Mouse (Mus musculus): ENCODE measurements around the gene Prss48. TPM values are rescaled to one million over a fixed set of nuclear protein-coding genes. Genes with fewer than 3 reads are reported as not detected.

Gene Prss48
- polyA plus RNA-seq, 1 experiment from 2014 or later = 0.19 TPM

DNA sequence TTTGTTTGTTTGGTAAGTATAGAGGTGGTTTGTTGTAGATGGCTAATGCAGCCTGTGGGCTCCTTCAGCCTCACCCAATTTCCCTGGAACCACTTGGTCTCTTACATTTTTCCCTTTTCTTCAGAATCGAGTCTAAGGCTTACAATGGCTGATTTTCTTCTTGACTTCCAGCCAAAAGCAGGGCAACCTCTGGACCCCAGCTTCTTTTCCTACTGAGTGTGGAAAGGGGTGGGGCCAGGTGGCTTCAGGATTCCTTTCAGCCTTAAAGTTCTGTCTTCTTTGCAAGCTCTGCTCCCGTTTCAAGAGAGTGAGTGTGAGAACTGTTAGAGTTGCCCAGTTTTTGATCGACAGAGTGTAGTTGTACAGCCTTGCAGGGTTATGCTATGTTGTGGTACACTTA lies 9.5 kb upstream of the Prss48 start:
- DNase-seq (ENCODE audit: low spot score) (no peak), ATAC-seq (ENCODE audit: low FRiP score) (no peak)
- no peak overlapping the region for H3K4me2 ChIP-seq (replicated peaks; ENCODE audit: low read depth, low read length)
- WGBS = 72% methylated on average over 3 of the region's 3 CpGs
- H3K9ac ChIP-seq (ENCODE audit: low read depth, low read length) = no peak overlapping the region
- H3K27me3 ChIP-seq (ENCODE audit: control insufficient read depth, insufficient read depth, low read length) = no peaks in the 10 kb centered on the region
- no peak overlapping the region for H3K27ac ChIP-seq (ENCODE audit: low read depth, low read length)
- H3K36me3 ChIP-seq (ENCODE audit: control insufficient read depth, insufficient read depth, low read length) = no peaks in the 10 kb centered on the region
- H3K4me1 ChIP-seq (replicated peaks; ENCODE audit: control insufficient read depth, insufficient read depth, low read length) = no peaks in the 10 kb centered on the region
- no peaks in the 10 kb centered on the region for H3K9me3 ChIP-seq (ENCODE audit: control insufficient read depth, low read length)
- H3K4me3 ChIP-seq (ENCODE audit: low read depth, low read length) = no peak overlapping the region

DNA sequence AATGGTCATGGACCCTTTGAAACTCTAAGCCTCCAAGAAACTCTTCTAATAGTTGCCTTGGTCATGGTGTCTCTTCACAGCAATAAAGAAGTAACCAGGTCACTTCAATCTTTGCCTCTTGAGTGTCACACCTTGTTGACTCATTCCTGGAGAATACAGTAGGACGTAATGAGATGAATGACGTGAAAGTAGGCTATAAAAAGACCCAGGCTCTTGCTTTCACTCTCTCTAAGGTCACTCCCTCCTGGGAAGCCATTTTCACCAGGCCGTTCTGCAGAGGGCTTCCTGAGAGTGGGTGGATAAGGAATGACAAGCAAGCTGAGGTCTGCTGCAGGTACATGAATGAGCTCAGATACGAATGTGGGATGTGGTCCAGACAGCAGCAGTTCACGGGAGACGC lies 9.1 kb upstream of the Prss48 start:
- no peaks in the 10 kb centered on the region for H3K36me3 ChIP-seq (ENCODE audit: control insufficient read depth, insufficient read depth, low read length)
- no peaks in the 10 kb centered on the region for H3K9me3 ChIP-seq (ENCODE audit: control insufficient read depth, low read length)
- H3K4me3 ChIP-seq (ENCODE audit: low read depth, low read length) = no peak overlapping the region
- ATAC-seq (ENCODE audit: low FRiP score) (no peak), DNase-seq (ENCODE audit: low spot score) (no peak)
- H3K27ac ChIP-seq (ENCODE audit: low read depth, low read length) = no peak overlapping the region
- 89% methylated on average over 6 of the region's 6 CpGs for WGBS
- H3K4me2 ChIP-seq (replicated peaks; ENCODE audit: low read depth, low read length) = no peak overlapping the region
- H3K27me3 ChIP-seq (ENCODE audit: control insufficient read depth, insufficient read depth, low read length) = no peaks in the 10 kb centered on the region
- no peak overlapping the region for H3K9ac ChIP-seq (ENCODE audit: low read depth, low read length)
- no peaks in the 10 kb centered on the region for H3K4me1 ChIP-seq (replicated peaks; ENCODE audit: control insufficient read depth, insufficient read depth, low read length)

DNA sequence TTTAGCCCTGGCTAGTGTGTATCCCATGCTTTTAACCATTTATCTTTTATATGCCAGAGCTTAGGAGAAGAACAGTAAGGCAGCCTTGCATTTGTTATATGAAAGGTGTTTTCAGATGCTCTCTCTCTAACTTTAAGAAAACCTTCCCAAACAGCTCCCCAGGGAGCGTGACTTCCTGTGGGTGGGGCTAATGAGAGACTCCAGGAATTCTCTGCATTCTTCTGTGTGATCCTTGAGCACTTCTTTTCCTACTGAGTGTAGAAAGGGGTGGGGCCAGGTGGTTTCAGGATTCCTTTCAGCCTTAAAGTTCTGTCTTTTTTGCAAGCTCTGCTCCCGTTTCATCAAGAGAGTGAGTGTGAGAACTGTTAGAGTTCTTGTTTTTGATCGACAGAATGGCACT lies 8.3 kb upstream of the Prss48 start:
- no peak for ATAC-seq (ENCODE audit: low FRiP score)
- Histone ChIP-seq H3K9me3 (ENCODE audit: control insufficient read depth, low read length) (no peaks in the 10 kb centered on the region), H3K27ac (ENCODE audit: low read depth, low read length) (no peak overlapping the region), H3K9ac (ENCODE audit: low read depth, low read length) (no peak overlapping the region), H3K4me3 (ENCODE audit: low read depth, low read length) (no peak overlapping the region), H3K36me3 (ENCODE audit: control insufficient read depth, insufficient read depth, low read length) (no peaks in the 10 kb centered on the region), H3K27me3 (ENCODE audit: control insufficient read depth, insufficient read depth, low read length) (no peaks in the 10 kb centered on the region), H3K4me2 (replicated peaks; ENCODE audit: low read depth, low read length) (no peak overlapping the region), H3K4me1 (replicated peaks; ENCODE audit: control insufficient read depth, insufficient read depth, low read length) (no peaks in the 10 kb centered on the region)
- 72% methylated on average over 3 of the region's 3 CpGs for WGBS
- no peak for DNase-seq (ENCODE audit: low spot score)

DNA sequence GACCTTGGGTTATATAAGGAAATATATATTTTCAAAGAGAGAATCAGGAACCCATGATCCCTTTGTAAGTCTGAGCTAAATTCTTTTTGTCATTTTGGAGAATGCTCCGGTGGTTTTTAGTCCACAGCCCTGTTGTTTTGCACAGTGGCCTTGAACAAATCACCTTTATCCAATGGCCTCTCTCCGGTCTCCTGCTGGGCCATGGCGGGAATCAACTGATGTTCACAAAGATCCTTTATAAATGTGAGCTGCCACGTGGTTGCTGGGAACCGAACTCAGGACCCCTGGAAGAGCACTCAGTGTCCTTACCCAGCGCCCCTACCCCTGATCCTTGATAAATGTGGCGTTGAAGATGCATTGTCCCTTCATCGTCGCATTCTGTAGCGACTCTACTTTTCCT lies 2.5 kb upstream of the Prss48 start:
- Histone ChIP-seq H3K4me1 (replicated peaks; ENCODE audit: control insufficient read depth, insufficient read depth, low read length) (no peaks in the 10 kb centered on the region), H3K4me3 (ENCODE audit: low read depth, low read length) (no peak overlapping the region), H3K9ac (ENCODE audit: low read depth, low read length) (no peak overlapping the region), H3K36me3 (ENCODE audit: control insufficient read depth, insufficient read depth, low read length) (no peaks in the 10 kb centered on the region), H3K4me2 (replicated peaks; ENCODE audit: low read depth, low read length) (no peak overlapping the region), H3K27ac (ENCODE audit: low read depth, low read length) (no peak overlapping the region), H3K9me3 (ENCODE audit: control insufficient read depth, low read length) (no peaks in the 10 kb centered on the region), H3K27me3 (ENCODE audit: control insufficient read depth, insufficient read depth, low read length) (no peaks in the 10 kb centered on the region)
- WGBS = 93% methylated on average over 10 of the region's 10 CpGs
- ATAC-seq (ENCODE audit: low FRiP score) (no peak), DNase-seq (ENCODE audit: low spot score) (no peak)

DNA sequence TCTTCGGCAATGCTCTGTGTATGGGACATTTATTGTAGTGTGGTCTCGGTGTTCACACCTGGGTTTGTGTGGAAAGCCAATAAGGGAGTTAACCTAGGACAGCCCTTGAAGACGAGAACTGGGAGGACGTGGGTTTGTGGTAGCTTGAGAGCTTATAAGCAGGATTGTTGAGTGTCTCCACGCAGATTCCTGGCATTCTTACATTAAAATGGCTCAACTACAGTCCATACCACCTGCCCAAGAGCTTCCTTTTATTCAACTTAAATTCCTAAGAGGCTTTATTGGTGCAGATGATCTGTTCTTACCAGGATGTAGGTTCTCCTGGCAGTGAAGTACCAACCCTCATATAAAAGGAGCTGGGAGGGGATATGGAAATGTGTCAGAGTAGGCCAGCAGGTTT lies 649 bp upstream of the Prss48 start:
- no peak overlapping the region for H3K4me2 ChIP-seq (replicated peaks; ENCODE audit: low read depth, low read length)
- H3K27me3 ChIP-seq (ENCODE audit: control insufficient read depth, insufficient read depth, low read length) = no peaks in the 10 kb centered on the region
- no peak for ATAC-seq (ENCODE audit: low FRiP score)
- H3K36me3 ChIP-seq (ENCODE audit: control insufficient read depth, insufficient read depth, low read length) = no peaks in the 10 kb centered on the region
- no peak for DNase-seq (ENCODE audit: low spot score)
- no peak overlapping the region for H3K27ac ChIP-seq (ENCODE audit: low read depth, low read length)
- H3K9me3 ChIP-seq (ENCODE audit: control insufficient read depth, low read length) = no peaks in the 10 kb centered on the region
- no peaks in the 10 kb centered on the region for H3K4me1 ChIP-seq (replicated peaks; ENCODE audit: control insufficient read depth, insufficient read depth, low read length)
- 84% methylated on average over 5 of the region's 5 CpGs for WGBS
- no peak overlapping the region for H3K9ac ChIP-seq (ENCODE audit: low read depth, low read length)
- no peak overlapping the region for H3K4me3 ChIP-seq (ENCODE audit: low read depth, low read length)

DNA sequence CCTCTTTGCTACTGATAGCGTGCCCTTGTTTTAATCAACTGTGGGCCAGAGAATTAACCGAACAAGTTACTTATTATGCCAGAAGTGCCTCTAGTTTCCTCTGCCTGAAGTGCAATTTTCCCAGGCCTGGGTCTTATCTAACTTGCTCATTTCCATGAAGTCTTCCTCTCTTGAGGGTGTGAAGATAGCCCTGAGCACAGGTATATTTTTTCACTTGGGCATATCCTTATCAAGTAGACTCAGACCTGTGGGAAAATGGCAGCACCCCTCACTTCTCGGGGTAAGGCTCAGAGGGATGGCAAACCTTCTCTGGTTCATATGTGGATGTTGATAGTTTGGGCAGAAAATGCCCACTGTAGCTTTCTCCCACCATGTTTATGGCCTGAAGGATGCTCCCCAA lies 1.0 kb downstream of the Prss48 start:
- Histone ChIP-seq H3K36me3 (ENCODE audit: control insufficient read depth, insufficient read depth, low read length) (no peaks in the 10 kb centered on the region), H3K4me3 (ENCODE audit: low read depth, low read length) (no peak overlapping the region), H3K4me2 (replicated peaks; ENCODE audit: low read depth, low read length) (no peak overlapping the region), H3K27ac (ENCODE audit: low read depth, low read length) (no peak overlapping the region), H3K9ac (ENCODE audit: low read depth, low read length) (no peak overlapping the region), H3K27me3 (ENCODE audit: control insufficient read depth, insufficient read depth, low read length) (no peaks in the 10 kb centered on the region), H3K9me3 (ENCODE audit: control insufficient read depth, low read length) (no peaks in the 10 kb centered on the region), H3K4me1 (replicated peaks; ENCODE audit: control insufficient read depth, insufficient read depth, low read length) (no peaks in the 10 kb centered on the region)
- DNase-seq (ENCODE audit: low spot score) (no peak), ATAC-seq (ENCODE audit: low FRiP score) (no peak)
- 95% methylated on average over 3 of the region's 3 CpGs for WGBS

DNA sequence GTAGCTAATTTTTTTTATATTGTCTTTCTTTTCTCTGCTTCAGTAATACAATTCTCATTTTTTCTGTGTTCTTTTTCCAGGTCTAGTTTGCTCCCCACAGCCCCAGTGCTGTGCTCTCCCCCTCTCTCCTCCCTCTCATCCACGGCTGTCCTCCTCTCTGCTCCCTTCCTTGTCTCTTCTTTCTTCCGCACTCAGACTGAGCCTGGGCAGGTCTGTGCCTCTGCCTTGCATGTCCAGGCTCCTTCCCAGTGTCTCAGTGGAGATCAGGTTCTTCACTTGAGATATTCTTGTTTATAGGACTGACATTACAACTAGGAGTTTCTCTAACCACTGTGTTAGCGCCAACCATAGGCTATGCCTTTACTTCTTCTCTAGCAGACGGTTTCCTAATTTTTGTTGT lies 7.6 kb downstream of the Prss48 start:
- Histone ChIP-seq H3K4me2 (replicated peaks; ENCODE audit: low read depth, low read length) (no peak overlapping the region), H3K4me3 (ENCODE audit: low read depth, low read length) (no peak overlapping the region), H3K9ac (ENCODE audit: low read depth, low read length) (no peak overlapping the region), H3K9me3 (ENCODE audit: control insufficient read depth, low read length) (no peaks in the 10 kb centered on the region), H3K27me3 (ENCODE audit: control insufficient read depth, insufficient read depth, low read length) (no peaks in the 10 kb centered on the region), H3K4me1 (replicated peaks; ENCODE audit: control insufficient read depth, insufficient read depth, low read length) (no peaks in the 10 kb centered on the region), H3K27ac (ENCODE audit: low read depth, low read length) (no peak overlapping the region), H3K36me3 (ENCODE audit: control insufficient read depth, insufficient read depth, low read length) (no peaks in the 10 kb centered on the region)
- ATAC-seq (ENCODE audit: low FRiP score) (no peak), DNase-seq (ENCODE audit: low spot score) (no peak)
- 89% methylated on average over 4 of the region's 4 CpGs for WGBS

DNA sequence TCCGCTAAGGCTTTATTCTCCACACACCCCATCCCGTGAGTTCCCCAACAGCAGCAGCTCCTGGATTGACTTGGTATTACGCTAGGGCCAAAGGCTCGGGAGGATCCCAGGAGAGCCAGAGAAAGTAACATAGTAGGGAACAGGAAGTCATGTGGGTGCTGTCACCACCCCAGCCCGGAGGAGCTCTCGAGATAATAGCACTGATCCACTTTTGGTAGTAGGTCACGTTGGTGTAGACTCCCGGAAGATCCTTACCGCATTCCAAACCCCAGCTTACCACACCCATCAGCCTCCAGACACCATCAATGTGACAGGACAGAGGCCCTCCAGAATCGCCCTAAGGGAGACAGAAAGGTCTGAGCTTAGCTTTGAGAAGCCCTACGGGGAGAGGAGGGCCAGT lies 8.5 kb downstream of the Prss48 start:
- WGBS = 78% methylated on average over 11 of the region's 11 CpGs
- Histone ChIP-seq H3K4me3 (ENCODE audit: low read depth, low read length) (no peak overlapping the region), H3K27ac (ENCODE audit: low read depth, low read length) (no peak overlapping the region), H3K4me2 (replicated peaks; ENCODE audit: low read depth, low read length) (no peak overlapping the region), H3K9me3 (ENCODE audit: control insufficient read depth, low read length) (no peaks in the 10 kb centered on the region), H3K36me3 (ENCODE audit: control insufficient read depth, insufficient read depth, low read length) (no peaks in the 10 kb centered on the region), H3K9ac (ENCODE audit: low read depth, low read length) (no peak overlapping the region), H3K27me3 (ENCODE audit: control insufficient read depth, insufficient read depth, low read length) (no peaks in the 10 kb centered on the region), H3K4me1 (replicated peaks; ENCODE audit: control insufficient read depth, insufficient read depth, low read length) (no peaks in the 10 kb centered on the region)
- ATAC-seq (ENCODE audit: low FRiP score) (no peak), DNase-seq (ENCODE audit: low spot score) (no peak)

DNA sequence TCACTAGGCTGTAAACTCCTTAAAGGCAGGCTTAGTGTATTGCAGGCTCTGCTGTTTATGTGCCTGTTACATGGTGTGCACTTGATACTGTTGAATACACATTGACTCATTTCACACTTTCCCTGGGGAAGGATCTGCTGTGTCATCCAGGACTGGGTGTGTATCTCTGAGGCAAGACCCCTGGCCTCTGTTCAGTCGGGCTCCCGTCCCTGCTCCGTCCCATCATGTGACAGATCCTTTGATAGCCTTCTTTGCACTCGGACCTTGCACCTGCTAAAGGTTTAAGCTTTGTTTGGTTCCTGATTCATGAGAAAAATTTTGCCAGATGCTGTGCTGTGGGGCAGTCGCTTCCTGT lies 10.5 kb downstream of the Prss48 start:
- no peaks in the 10 kb centered on the region for H3K27me3 ChIP-seq (ENCODE audit: control insufficient read depth, insufficient read depth, low read length)
- H3K4me1 ChIP-seq (replicated peaks; ENCODE audit: control insufficient read depth, insufficient read depth, low read length) = no peaks in the 10 kb centered on the region
- no peak overlapping the region for H3K4me2 ChIP-seq (replicated peaks; ENCODE audit: low read depth, low read length)
- no peaks in the 10 kb centered on the region for H3K9me3 ChIP-seq (ENCODE audit: control insufficient read depth, low read length)
- H3K9ac ChIP-seq (ENCODE audit: low read depth, low read length) = no peak overlapping the region
- ATAC-seq (ENCODE audit: low FRiP score) (no peak), DNase-seq (ENCODE audit: low spot score) (no peak)
- no peak overlapping the region for H3K4me3 ChIP-seq (ENCODE audit: low read depth, low read length)
- no peaks in the 10 kb centered on the region for H3K36me3 ChIP-seq (ENCODE audit: control insufficient read depth, insufficient read depth, low read length)
- WGBS = 71% methylated on average over 5 of the region's 5 CpGs
- no peak overlapping the region for H3K27ac ChIP-seq (ENCODE audit: low read depth, low read length)
